Mouse (Mus musculus): ENCODE results near the gene Zic4.

GRCm38 (mm10) chr9:91377036-91377872 lies 15.0 kb downstream of the Zic4 start:
- TF ChIP-seq CTCF (IDR thresholded peaks at IDR 0.05; ENCODE audit: borderline replicate concordance, insufficient read depth, low read depth, low read length) = no peak
- TF ChIP-seq POLR2A (IDR thresholded peaks at IDR 0.05; ENCODE audit: borderline replicate concordance, insufficient read depth, low read length) = no peak
